Mouse (Mus musculus): Measurements from ENCODE around the gene Fbln2.
A peak's percentile ranks its signal among the peaks of the same experiment; 100 is the strongest.
"Not testable (repeated sequence)": the region's sequence is repeated elsewhere in the genome, so short reads cannot be mapped to it uniquely, and the experiment has no call there.

Fbln2 gene

DNA sequence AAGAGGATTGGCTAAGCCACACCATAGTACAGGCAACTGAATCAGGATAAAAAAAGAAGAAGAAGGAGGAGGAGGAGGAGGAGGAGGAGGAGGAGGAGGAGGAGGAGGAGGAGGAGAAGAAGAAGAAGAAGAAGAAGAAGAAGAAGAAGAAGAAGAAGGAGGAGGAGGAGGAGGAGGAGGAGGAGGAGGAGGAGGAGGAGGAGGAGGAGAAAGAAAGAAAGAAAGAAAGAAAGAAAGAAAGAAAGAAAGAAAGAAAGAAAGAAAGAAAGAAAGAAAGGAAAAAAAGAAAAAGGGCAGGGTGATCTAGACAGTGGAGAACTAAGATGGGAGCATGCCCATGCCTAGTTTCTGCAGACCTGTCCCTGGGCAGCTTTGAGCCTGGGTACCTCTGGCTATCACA, at the start of gene Fbln2:
Gene Fbln2, plus strand, starts transcription at position 301 of the 400 bp plus-strand sequence.
- DNase-seq = not testable (repeated sequence)

DNA sequence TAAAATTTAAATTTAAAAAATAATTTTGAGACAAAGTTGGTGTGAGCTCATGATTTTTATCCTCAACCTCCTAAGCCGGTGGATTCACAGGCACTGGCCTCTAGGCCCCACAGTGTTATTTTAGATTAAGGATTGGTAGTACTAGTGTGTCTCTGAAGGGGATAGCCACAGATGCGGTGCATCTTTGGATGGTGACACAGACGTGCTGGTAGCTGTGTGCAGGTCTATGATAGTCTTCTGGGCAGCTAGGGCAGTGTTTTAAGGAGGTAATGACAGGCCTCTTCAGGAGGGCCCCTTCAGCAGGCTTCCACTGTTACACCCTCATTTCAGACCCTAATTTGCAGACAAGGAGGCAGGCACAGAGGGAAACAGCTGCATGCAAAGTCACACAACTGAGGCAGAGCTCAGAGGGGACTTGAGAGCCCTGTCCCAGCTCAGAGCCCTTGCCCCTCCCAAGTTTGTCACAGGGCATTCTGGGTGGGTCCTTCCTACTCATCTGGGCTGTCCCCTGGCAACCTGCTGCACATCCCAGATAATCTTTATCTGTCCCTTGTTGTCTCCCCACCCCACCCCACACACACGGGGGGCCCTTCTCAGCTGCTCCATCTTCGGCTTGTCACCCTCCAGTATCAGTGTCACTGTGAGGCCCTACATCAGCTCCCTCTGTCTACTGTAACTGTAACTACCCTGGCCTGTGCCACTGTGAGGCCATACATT, 48.9 kb upstream of the Fbln2 start:
- no peak for DNase-seq

DNA sequence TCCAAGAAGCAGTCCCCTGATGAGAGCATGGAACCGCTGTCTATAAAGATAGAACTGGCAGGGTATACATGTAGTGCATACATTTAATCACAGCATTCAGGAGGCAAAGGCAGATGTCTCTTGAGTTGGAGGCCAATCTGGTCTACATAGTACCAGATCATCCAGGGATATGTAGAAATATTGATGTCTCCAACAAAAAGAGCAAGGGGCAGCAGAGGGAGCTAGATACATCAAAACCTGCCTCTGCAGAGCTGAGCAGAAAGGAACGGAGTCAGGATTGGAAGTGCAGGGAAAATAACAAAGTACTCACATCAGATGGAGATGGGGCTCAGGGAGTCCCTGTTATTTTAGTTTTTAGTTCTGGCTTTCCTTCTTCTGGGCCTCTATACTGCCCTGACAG, 47.7 kb upstream of the Fbln2 start:
- DNase-seq = no peak

DNA sequence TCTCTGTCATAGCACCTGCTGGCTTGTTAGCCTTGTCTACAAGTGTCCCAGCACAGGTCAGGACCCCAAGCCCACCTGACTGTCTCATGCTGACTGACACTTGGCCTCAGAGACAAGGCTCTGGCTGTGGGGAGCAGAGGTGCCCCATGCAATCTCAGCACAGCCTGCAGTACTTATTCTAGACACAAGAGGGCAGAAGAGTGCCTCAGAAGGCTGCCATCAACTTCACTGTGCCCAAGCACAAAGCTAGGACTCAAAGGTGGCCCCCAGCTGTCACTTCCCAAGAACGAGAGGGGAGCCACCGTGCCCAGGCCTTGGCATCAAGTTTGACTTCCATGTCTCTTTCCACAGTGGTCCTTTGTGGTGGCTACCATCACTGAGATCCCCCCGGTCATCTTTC, 47.0 kb upstream of the Fbln2 start:
- DNase-seq = peak; percentile 75

DNA sequence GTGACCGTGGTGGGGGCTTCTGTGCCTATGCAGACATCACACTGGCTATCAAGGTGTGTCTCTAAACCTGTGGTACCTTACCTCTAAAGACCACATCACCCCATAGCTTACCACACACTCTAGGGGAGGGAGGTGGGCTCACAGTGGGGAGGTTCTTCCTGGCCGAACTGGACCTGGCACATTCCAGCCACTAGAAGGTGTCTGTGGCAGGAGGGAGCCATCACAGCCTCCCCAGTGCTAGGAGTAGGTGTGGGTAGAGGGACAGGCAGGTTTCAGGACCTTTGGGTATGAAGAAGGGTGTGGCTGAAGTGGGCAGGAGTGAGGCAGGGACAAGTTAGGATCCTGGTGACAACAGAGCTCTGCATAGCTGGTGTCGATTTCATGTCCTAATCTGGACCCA, 44.4 kb upstream of the Fbln2 start:
- DNase-seq = no peak

DNA sequence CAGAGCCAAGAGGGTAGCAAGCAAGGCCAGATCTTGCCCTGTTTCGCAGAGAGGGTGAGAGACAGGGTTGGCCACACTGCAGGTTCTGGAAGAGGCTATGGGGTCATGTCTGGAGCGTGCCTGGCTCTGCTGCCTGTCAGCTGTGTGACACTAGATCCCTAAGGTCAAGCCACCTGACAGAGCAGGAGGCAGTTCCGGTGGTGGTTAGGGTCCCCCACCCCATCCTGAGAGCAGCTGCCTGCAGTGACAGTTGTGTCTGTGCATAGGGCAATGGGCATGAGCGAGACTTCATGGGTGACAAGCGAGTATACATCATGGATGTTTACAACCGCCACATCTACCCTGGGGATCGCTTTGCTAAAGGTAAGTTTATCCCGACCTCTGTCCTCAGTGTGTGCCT, 43.1 kb upstream of the Fbln2 start:
- DNase-seq = no peak

DNA sequence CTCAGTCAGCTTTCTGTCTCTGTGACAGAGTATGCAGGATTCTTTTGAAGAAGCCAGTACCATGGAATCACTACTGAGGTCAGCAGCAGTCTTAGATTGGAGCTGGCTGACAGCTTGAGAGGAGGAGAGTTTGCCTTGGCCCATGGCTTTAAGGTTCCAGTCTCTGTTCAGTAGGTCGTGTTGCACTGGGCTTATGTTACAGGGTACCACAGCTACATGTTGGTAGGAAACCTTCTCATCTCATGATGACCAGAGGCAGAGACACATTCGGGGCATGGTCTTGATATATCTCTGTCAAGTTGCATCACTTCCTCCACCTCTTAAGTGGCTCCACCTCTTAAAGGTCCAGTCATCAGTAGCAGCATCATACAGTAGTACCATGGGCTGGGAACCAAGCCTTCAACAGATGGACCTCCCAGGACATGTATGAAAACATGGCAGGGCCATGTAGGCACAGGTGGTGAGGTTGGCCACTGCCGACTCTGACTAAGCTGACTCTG, 40.8 kb upstream of the Fbln2 start:
- no peak for DNase-seq

DNA sequence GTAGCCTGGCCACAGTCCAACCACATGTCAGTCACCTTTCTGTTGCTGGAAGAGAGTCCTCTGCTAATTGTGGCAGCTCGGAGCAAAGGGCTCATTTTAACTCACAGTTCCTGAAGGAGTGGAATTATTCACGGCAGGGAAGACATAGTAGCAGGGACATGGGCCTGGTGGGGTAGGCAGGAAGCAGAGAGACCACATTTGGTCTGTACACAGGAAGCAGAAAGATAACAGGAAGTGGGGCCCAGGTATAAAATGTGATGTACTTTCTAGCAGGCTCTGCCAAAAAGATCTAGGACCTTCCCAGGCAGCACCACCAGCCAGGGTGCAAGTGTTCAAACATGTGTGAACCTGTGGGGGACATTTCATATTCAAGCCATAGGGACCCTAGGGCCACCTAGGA, 39.9 kb upstream of the Fbln2 start:
- DNase-seq = no peak

DNA sequence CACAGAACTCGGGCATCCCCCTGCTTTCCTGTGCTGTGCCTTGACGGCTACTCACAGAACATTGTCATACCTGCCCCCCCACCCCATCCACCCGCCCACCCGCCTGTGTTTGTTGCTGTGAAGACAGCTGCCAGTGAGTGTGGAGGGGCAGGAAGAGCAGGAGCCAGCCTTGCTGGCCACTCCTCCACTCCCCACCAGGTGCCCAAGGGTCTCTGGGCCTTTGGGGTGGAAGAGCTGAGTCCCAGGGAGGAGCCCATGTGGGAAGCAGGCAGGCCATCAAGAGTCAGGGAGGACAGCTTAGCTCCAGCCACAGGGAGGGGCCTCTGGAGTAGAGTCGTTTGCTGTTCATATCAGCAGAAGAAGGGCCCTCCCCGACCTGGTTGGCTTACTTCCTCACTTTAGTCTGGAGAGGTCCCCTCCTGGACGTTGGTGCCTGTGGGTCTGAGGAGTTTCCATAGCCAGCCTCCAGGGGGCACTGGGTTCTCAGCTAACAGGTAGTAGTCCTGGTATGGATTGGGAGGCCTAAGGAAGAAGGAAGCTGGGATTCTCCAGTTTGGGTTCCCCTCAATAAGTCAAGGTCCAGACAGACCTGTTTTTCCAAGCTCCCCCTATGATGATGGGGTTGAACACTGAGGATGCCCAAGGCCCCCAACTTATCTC, 38.9 kb upstream of the Fbln2 start:
- DNase-seq = peak; percentile 56

DNA sequence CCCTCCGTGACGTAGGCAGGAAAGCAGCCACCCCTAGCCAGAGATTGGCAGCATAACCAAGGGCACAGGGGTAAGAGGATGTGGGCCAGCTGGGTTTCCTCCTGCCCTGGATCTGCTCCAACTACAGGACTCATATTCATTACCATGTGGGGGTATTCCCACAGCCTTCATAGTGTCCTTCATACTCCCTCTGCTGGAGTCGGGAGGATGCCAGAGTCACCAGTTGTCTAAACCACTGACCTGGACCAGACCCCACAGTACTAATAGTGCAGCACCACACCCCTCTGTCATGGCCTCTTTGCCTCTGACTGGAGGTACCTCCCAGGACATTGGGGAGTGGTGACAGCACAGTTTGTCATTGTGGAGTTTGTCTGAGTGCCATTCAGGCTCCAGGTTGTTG, 38.0 kb upstream of the Fbln2 start:
- no peak for DNase-seq

DNA sequence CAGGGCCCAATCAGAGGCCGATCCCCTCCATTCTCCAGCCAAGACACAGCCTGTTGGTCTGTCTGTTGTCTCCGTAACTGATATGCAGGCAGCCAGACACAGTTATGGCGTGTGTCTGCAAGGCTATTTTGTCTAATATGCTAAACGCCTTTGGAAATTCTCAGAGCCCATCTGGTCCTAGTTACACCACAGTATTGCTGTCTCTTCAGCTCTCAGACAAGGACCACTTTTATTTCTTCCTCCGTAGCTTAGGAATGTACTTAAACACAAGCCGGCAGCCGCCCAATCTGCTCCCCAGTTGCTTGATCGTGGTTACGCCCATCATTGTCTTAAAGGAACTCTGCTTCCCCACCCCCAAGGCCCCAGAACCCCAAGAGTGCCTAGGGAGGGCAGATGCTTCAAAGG, 31.5 kb upstream of the Fbln2 start:
- DNase-seq = no peak

DNA sequence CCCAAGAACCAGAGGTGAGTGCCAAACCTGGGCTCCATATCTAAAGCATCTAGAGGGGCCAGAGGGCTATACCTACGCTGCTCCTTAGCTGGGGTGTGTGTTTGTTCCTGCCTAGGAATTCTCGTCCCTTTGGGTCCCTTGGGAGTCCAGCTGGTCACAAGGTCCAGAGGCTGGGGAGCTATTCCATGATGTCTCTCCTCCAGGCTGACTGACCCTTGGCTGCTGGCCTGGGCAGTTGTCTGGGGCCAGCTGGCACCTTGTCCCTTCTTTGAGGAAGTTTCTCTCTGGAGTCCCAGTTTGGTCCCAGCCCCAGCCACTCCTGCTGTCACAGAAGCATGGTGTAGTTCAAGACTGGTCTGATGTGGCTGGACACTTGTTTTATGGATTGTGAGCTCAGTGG, 30.9 kb upstream of the Fbln2 start:
- peak; percentile 69 for DNase-seq

DNA sequence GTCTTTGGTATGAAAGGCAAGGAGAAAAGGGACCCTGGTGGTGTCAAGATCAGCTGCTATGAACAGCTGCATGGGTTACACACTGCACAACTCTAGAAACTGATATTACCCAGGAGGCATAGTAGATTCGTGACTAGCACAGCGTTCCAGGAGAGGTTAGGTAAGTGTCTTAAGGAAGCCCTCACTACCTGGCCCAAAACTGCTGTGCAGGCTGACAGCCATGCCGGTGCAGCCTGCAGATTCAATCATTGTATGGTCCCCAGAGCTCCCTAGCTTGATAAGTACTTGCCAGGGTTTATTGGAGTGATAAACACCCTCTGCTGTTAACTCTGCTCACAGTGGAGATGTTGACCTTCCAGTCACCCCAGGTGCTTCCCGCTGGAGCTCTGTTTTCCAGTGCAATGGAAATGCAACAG, 30.2 kb upstream of the Fbln2 start:
- no peak for DNase-seq

DNA sequence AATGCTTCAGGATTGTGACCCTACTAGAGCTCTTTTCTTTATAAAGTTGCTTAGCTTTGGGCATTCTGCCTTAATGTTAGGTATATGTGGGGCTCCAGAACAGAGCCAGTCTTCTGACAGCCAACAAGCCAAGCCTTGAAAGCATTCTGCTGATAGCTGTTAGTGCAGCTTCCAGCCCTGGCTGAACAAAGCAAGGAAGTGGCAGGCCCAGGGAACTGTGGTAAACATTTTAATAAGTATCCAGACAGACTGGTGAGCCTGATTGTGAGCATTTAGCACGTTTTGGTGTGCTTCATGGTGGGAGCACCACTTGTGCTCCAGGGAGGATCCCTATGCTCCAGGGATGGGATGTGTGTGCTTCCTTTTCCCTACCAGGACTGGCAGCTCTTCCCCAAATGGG, 29.2 kb upstream of the Fbln2 start:
- no peak for DNase-seq

DNA sequence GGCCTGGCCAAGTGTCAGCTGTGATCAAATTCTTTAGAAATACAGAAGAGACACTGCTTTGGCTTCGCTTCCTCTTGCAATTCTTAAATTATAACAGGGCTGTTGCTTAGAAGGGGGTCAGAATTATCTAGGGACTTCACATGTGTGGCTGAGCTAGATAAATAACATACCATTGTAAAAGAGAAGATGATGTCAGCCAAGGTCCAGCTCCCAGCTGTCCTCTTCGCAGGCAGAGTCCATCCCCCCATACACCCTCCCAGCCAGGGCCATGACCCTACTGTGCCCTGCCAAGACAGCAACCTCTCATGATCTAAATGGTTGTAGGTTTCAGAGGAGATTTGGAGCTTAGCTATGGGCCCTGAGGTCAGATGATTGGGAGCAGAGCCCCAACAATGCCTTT, 28.3 kb upstream of the Fbln2 start:
- no peak for DNase-seq

DNA sequence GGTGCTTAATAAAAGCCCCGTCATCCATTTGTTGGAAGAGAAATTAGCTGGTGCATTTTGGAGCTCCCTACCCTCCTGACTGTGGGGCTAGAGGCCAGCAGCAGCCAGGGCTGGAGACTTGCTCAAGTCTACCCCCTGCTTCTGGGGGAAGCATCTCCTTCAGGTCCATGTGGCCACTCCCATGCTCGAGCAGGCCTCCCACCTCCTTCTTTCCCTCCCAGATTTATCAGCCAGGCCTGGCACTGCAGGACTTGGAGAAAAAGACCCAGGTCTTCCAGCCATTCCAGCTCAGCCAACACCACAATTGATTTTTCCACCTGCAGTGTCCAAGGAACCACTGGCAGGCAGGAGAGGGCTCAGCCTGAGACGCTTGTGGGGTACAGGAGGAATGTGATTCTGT, 27.5 kb upstream of the Fbln2 start:
- no peak for DNase-seq

DNA sequence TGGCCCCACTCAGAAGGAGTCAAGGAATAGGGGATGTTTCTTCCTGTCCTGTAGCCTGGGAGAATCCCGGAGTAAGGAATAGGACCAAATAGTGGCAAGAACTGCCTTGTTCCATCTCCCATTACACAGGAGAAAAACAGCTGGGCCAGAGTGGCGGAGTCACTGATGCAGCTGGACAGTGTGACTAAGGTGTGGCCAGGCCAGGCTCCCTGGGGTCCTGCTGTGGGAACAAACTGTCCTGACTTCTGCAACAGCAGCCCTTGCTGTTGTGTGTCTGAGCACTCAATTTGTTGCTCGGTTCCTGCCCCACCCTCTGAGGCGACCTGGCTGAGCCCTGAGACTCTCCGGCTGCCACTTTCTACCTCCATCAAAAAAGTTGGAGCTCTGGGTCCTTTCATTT, 26.8 kb upstream of the Fbln2 start:
- DNase-seq = no peak

DNA sequence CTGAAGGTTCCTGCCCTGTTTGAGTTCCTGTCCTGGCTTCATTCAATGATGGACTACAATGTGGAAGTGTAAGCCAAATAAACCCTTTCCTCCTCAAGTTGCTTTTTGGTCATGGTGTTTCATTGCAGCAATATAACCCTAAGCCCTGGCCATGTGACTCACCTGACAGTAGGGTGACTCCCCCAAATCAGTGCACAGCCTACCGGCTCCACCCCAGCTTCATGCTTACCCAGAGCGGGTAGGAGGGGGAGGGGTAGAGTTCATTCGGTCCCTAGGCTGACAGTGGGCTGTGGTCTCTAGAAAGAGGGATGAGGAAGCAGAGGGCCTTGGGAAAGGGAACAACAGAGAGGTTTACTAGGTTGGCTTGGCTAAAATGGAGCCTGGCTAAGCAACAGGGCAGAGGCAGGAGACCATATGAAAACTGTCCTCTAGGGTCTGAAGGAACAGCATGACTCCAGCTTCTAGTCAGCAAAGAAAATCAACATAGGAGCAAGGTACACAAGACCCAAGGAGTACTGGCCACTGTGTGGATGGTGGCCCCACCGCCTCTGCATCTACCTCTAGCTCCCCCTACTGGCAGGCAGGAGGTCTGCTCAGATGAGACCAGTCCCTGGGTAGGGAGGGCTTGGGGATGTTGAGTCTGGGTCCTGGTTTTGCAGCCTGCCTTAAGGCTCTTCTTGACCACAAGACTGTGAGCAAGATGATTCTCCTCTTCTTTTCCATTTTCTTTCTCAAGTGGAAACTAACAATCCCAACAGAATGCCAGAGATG, 25.9 kb upstream of the Fbln2 start:
- DNase-seq = peak; percentile 22

DNA sequence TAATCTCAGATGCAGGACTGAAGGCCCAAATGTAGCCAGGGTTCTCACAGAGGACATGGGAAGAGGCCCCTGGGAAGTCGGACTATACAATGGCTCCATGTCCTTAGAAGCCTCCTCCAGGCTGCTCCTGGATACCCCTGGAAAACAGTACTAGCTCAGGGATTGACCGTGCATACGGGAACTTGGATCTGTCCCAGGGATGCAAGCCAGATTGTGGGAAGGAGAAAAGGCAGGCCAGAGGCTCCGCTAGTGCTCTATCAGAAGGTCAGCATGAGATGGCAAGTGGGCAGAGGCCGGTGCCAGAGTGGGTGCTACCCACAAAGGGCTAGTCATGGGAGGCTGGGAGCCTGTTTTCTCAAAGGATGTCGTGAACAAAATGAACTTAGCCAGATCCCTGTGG, 25.3 kb upstream of the Fbln2 start:
- no peak for DNase-seq

DNA sequence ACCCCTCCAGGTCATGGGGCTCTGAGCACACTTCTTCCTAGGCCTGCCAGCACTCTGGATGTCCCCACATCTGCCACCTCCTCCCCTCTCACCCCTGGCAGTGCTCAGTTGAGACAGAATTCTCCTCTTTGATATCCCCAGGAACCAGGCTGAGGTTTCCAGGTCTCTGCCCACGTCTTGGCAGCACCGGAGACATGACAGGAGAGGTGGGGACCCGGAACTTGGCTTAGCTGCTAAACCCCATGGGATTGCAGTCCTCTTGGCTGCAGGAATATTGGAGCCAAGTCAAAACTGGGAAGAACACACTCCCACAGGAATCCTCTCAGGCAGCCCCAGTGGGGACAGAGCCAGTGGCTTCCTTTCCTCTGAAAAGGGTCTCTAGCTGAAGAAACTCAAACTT, 24.4 kb upstream of the Fbln2 start:
- no peak for DNase-seq

DNA sequence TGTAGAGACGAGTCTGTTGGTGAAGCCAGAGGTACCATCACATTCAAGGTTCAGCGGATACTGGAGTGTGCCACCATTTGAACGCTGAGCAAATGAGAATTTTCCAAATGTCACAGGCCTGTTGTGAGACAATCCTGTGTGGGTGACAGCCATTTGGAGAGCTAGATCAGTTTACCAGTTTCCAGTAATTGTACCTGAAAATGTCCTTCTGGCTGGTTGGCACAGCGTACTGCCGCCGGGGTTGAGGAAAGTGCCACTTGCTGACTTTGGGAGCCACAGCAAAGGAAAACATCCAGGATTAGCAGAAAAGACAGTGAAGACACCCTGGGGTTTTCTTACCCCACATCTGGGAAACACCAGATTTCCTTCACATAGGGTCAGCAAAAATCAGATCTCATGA, 22.3 kb upstream of the Fbln2 start:
- no peak for DNase-seq

DNA sequence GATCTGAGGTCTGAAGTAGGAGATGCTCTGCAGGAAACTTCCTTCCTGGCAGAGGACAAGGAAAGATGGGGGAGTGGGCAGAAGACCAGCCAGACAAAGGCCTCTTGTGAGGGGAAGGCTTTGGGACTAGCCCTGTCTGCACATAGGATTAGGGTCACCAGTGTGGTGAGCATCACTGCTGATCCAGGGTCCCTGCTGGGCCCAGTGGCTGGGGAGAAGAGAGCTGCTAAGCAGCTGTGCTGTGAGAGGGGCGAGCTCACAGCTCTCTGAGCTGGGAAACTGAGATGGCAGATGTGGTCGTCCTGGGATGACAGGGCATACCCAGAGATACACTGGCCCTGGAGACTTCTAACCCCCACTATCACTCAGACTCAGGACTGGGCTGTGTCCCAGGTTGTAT, 20.8 kb upstream of the Fbln2 start:
- DNase-seq = no peak

DNA sequence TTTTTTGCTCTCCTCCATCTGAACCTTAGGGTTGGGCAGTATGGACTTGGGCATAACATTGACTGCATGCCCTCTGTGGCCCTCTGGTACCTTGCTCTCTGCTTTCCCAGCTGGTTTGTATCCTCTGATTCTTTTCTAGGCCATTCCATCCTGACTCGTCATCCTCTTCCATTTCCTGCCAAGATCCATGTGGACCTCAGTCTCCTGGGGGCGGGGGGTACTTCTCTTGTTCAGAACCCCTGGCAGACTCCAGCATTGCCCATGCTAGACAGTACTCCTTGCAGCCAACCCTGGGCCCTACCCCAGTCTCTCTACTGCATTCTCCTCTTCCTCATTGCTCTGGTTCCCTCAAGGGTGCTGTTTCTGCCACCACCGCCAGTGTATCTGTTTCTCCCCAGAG, 19.8 kb upstream of the Fbln2 start:
- no peak for DNase-seq

All from kidney, adult 18-20 months (tissue).